Mouse (Mus musculus) retina, postnatal 7 days (tissue): ENCODE results near the gene Smarca2.

Experiments
- DNase-seq: peaks from one replicate; pipeline ENCODE4 v3.0.0-alpha.2; 2012; ENCODE audit warnings: low read depth, low spot score

The Smarca2 gene

GRCm38 (mm10) chr19:26604755-26605300, at the start of gene Smarca2:
TSS of gene Smarca2 (plus strand) at chr19:26605050.
- peak; percentile 90 for DNase-seq

DNA sequence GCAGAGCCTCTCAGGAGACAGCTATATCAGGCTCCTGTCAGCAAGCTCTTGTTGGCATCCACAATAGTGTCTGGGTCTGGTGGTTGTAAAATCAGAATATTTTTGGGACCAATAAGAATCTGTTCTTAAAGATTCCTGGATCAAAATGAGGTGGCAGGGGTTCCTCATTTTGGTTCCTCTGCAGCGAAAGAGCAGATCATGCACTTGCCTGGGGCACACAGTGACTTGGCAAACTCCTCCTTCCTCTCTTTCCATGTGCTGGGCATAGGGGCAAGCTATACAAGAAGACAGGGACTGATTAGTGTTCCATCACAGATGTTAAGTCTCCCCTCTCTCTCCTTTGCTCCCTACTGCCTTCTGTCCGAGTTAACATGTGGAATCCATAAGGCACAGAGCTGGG, 40.0 kb upstream of the Smarca2 start:
- DNase-seq, result no peak

GRCm38 (mm10) chr19:26566109-26566508, 38.7 kb upstream of the Smarca2 start:
- DNase-seq, result no peak

DNA sequence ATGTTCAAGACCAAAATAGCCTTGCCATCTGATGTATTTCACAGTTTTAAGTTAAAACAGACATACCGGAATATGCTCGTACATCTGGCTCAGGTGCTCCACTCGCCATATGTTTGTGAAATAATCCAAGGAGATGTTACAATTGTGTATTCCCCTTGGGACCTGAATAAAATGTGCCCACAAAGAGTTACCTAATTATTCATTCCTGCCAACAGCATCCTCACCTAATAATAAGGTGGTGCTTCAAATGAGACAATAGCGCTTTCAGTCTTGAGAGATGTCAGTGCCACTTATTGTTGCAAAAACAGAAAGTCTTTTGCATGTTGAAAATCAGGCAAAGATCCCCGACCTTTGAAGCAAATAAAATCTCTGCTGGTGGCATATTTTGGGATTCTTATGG, 36.6 kb upstream of the Smarca2 start:
- no peak for DNase-seq

DNA sequence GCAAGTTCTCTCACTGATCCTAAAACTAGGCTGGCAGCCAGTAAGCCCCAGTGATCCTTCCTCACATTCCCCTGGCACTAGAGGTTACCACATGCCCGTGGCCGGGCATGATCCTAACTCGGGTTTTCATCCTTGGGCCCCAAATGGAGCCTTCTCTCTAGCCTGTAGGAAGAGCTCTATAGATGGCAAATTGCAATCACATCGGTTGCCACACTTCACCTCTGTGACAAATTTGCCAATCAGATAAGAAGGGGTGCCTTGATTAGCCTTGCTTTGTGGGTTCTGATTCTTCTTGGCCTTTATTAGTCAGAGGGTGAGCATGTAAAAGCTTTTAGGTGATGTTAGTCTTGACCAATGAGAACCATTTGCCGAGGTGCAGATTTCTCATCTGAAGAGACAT, 35.9 kb upstream of the Smarca2 start:
- DNase-seq, result no peak

DNA sequence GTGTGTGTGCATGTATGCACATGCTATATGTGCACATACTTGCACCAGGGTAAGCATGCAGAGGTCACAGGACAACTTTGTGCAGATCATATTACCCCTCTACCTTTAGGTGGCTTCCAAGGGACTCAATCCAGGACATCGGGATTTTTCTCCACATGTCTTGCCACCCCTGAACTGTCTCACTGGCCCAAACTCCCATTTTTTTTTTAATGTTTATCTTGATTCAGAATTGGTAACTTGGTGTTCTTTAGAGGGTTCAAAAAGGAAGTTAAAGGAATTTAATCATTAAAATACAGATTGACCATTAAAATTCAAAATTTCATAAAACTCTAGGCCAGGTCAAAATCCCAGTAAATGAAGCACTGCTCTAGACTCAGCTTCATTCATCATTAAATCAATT, 35.4 kb upstream of the Smarca2 start:
- no peak for DNase-seq

GRCm38 (mm10) chr19:26579645-26580044, 25.2 kb upstream of the Smarca2 start:
- DNase-seq, result no peak

GRCm38 (mm10) chr19:26580061-26580460, 24.8 kb upstream of the Smarca2 start:
- no peak for DNase-seq

- no peak for DNase-seq
Observed at GRCm38 (mm10) chr19:26594661-26595060, 10.2 kb upstream of the Smarca2 start.

DNA sequence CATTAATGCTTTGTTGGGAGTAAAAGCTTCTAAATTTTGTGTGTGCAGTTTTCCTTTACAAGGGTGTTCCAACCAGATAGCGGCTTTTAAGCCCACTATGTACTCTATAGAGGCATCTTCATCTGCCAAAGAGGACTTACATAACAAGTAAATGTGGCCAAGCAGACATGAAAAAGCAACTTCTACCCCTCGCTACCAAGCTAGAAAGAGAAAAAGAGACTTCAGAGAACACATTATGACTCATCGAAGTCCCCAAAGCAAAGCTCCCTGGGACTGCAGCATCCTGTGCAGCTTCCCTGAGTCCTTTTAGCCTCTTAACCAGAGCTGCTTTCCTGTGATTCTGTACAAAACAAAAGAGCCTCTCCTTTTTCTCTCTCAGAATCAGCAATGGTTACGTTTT, 3.4 kb upstream of the Smarca2 start:
- no peak for DNase-seq

DNA sequence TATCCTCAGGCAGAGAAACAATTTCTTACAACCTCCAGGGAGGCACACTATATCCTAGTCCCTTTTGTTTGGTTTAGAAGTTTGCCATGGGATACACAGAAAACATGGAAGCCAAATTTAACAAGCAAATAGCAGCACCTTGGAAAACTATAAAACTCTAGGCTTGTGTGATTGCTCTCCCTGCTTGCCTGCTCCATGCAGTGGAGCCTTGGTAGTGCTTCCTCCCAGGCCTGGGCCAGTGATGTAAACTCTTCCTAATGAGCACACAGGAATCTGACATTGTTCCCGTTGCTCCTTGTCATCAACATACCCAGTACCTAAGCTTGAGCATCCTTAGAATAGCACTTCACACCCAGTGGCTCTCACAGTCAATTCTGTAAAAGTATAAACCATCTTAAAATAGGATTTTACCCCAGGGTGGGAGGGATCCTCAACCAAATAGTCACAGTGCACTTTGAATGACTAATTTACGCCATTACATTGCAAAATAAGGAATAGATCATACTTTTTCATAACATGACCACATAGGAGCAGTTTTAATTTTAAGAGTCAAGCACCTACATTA, 1.5 kb upstream of the Smarca2 start:
- no peak for DNase-seq

DNA sequence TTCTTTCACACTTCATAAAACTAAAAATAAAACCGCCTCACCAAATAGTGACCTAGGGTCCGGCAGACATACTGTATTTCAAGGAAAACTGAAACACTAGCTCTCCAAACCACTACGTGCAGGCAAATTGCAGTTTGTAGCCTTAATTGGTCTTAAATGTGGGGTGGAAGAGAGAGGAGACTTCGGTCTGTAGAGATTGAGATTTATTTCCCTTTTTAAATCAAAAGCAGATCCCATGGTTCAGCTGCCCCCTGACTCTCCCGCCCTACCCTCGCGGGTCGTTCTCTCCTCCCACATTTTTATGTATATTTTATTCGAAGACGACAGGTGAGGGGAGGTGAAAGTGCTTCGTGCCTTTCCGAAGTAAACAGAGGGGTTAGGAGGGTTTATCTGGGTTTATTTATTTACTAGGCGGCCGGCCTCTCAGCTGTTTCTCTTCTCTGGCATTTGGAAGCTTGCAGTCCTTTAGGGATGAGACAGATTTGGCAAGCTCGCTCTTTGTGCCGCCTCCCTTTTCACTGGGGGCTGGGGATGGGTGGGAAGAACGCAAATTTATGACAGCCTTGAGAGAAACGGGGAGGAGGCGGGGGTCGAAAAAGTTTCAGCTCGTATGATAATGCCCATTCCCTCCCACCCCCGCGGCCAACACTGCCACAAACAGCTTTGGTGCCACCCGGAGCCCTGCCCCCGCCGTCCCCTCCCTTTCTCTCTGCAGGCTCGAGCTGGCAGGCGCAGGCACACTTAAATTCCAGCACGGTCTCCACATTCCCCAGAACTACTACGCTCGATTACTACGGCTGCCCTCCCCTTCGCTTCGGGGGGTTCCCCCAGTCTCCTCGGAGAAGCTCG, 720 bp upstream of the Smarca2 start:
- no peak for DNase-seq

DNA sequence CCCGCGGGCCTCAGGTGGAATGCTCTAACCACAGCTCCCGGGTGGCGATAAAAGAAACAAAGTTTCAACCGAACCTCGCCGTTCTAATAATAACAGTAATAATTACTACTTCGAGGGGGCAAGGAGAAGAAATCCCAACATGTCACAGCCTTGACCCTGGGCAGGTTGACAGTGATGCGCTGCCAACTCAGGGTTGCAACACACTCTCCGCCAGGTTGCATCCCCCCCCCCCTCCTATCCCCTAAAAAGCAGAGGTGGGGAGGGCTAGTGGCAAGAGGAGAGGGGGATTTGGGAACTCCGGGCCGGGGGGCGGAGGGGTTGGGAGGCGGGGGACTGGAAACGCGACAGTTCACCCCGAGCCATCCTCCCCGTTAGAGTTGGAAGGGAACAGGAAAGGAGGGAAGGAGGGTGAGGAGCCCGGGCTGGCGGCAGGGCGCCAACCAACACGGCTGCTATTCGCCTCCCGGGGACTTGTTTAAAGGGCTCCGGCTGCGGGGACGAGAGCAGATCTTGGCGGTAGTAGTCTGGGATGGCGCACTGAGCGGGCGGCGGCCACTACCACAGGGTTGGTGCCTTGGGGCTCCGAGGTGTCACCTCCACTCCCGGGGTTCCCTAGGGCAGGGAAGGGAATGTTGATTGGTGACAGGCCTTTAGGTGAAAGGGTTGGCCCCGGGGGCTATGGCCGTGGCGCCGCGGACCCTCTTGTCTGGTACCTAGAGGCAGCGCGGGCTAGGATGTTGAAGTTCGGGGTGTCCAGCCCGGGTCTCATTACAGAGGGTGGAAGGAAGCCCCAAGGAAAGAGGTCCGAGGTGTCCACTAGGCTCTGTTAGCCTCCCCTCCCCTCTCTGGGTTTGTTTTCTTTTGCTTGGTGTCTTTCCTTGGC, 829 bp downstream of the Smarca2 start:
- DNase-seq, result peak; percentile 25

DNA sequence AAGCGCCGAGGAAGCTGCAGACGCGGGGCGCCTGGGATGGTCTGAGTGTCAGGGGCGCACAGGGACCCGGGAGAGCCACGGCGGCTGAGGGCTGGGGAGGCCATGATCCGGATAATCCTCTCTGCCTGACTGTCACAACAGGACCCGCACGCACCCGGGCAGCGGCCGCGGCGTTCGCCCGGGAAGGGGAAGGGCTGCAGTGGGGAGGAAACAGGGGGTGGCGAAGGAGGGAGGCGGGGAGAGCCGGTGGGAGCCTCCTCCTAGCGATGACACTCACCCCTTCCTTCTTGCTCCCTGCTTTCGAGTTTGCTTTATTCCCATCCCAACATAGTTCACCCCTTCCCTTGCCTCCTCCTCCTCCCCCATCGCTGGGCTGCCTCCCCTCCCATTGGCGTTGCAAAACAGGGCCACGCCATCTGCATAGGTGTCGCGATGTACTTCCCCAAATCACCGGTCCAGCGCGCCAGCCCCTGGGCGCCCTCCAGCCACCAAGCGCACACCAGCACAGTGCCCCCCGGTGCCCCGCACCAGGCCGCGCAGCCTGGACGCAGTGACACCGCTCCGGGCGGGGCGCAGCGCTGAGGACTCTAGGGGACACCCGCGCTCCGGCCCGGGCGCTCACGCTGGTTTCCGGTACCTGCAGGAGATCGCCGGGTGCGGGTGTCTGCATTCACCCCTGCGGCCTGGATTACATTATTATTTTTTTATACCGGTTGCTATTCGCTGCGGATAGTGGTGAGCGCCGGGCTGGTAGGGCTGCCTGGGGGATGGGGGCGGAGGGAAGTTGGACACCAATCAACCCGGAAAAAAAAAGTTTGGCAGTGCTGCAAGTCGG, 1.7 kb downstream of the Smarca2 start:
- DNase-seq, result peak; percentile 79

- no peak for DNase-seq
Observed at GRCm38 (mm10) chr19:26607156-26607536, 2.3 kb downstream of the Smarca2 start.

DNA sequence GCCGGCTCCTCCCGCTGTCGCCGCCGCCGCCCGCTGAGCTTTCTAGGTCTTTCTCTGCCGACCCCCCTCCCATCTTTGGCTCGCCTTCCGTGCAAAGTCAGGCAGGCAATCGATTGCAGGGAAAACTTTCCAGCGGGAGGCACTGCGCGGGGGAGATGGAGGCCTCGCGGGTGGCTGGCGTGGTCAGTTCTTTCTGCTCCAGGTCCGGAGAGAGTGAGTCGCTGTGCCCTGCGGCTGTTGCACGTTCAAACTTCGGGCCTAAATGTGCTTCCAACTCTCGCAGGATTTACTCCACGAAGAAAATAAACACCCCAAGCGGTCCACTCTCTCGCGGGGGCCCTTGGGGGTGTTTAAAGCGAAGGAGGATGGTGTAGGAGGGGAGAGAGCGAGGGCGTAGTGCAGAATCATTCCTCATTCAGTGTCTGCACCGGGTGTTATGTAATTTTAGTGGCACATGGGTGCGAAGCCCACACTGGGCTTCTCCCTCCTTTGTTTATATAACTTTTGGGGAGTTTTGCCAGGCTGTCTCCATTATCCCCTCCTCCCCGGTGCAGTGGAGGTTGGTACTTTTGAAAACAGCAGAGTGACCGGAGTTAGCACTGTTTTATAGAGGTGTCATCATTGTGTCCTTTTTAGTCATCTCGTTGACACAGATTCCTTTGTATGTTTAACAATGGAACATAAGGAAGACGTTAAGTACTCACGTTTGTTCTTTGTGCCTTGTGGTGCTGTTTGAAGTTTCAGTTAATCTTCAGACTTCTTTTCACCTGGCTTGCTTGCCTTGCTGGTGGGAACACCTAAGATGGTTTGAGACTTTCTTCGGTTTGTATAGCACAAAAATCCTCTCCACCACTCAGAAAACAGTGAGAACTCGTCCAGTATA, 2.9 kb downstream of the Smarca2 start:
- no peak for DNase-seq

DNA sequence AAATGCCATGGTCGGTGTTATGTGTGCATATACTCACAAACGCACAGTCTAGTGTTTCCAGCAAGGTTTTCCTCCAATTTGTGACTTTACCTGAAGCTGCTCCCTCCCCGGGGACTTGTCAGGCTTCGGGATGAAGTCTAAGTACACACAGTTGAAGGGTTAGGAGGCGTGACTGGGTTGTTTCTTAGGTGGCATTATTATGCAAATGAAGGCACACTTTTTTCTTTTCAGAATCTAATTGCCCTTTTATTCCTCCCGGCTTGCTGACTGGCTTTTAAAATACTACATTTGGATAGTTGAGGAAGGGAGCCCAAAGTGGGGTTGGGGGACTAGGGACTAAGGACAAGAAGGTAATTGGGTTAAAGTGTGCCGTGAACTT, 3.6 kb downstream of the Smarca2 start:
- DNase-seq, result no peak

GRCm38 (mm10) chr19:26609637-26610036, 4.8 kb downstream of the Smarca2 start:
- no peak for DNase-seq

DNA sequence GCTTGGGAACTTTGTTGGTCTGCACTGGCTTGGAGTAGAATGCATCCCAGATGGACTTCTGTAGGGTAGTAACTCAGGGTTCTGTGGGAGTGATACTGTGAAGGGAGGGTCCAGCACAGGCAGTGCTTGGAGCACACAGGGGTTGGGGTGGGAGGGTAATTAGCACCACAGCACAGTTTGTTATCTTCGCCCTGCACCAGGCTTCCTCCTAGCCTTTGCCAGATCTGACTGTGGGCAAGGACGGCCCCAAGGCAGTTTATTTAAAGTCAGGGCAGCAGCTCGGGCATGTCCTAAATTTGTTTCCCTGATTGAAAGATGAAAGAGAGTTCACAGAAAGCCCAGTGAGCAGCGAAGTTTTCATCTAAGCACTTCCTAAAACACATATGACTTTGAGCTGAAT, 8.1 kb downstream of the Smarca2 start:
- DNase-seq, result no peak

- DNase-seq, result no peak
Observed at GRCm38 (mm10) chr19:26613665-26614064, 8.8 kb downstream of the Smarca2 start.
